Mouse (Mus musculus) lung, embryonic 15.5 days (tissue): Measurements from ENCODE around the gene Sh2d6. TPM values are rescaled to one million over a fixed set of nuclear protein-coding genes. Genes with fewer than 3 reads are reported as not detected.

ENCODE experiments used
- ATAC-seq: fragments of 200-750 bp; cut with Nextera tagmentation; 2 replicates; pipeline ENCODE4 v1.8.0; 2017; ENCODE audit warnings: moderate number of reproducible peaks, borderline replicate concordance; ENCODE audit not compliant: low FRiP score, low TSS enrichment; ENCODE audit errors: extremely low read depth
- H3K27ac ChIP-seq: fragments of 300-500 bp; sonication (generic); 2 replicates; pipeline ENCODE4 v1.5.1; 2015; ENCODE audit warnings: moderate library complexity, mild to moderate bottlenecking, inconsistent platforms
- H3K27me3 ChIP-seq: fragments of 300-500 bp; sonication (generic); 2 replicates; pipeline ENCODE4 v1.6.1; 2015; ENCODE audit warnings: inconsistent platforms
- H3K36me3 ChIP-seq: fragments of 300-500 bp; sonication (generic); 2 replicates; pipeline ENCODE4 v1.6.1; 2015; ENCODE audit warnings: inconsistent platforms
- H3K4me1 ChIP-seq: fragments of 300-500 bp; sonication (generic); 2 replicates; pipeline ENCODE4 v1.6.1; 2015; ENCODE audit warnings: inconsistent platforms
- H3K4me2 ChIP-seq: fragments of 300-500 bp; sonication (generic); 2 replicates; pipeline ENCODE4 v1.6.1; 2015; ENCODE audit warnings: inconsistent platforms, mild to moderate bottlenecking, moderate library complexity
- H3K4me3 ChIP-seq: fragments of 300-500 bp; sonication (generic); 2 replicates; pipeline ENCODE4 v1.5.1; 2015; ENCODE audit warnings: mild to moderate bottlenecking, inconsistent platforms
- H3K9ac ChIP-seq: fragments of 300-500 bp; sonication (generic); 2 replicates; pipeline ENCODE4 v1.6.1; 2015; ENCODE audit warnings: inconsistent platforms
- H3K9me3 ChIP-seq: fragments of 300-500 bp; sonication (generic); 2 replicates; pipeline ENCODE4 v1.6.1; 2016; ENCODE audit warnings: inconsistent platforms
- WGBS: fragments of 180-500 bp; shearing (Covaris S2); methylation state at CpG from one replicate; pipeline ENCODE4 v1.1.7; 2015; 5-methylcytosine and 5-hydroxymethylcytosine counted together
- polyA plus RNA-seq: library from polyadenylated mRNA; unstranded; fragments of >200 nt; fragmentation: Nextera tagmentation; extraction: Ambion mirVana; gene quantifications from 2 replicates; pipeline ENCODE4 v1.2.1, GENCODE M21; 2015

Sh2d6 gene
- polyA plus RNA-seq, 1 experiment from 2014 or later = not detected

DNA sequence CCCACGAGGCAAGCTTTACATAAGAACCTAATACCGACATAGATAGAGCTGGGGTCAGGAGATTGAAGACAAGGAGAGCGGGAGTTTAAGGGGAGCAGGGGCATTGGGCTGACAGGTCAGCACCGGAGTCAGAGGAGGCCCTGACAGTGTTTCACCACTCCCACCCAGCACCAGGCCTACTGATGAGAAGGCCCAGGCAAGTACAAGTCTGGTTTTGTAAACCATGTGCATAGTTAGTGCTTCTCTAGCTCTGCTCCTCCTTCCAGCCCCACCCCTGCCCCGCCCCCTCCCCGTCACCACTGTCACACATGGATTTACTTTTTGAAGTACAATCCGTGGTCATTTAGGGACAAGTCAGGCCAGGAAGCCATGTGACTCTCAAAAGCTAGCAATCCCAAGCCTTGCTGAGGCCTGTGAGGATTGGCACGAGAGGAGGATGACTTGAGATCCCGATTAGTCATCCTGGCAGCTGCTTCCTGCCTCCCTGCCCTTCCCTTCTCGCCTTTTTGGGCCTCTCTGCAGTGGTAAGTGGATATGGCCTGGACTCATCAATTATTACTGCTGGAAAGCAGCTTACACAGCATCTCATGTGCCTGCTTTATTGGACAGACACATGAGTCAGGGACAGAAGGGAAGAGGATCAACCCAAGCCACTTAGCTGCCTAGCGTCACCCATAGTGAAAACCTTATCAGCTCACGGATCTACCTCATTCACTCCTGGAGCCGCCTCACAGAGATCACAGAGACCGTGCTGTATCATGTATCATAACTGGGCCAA lies 48.1 kb downstream of the Sh2d6 start:
- peak; percentile 71; the same call in 1 of the 2 replicates for ATAC-seq

DNA sequence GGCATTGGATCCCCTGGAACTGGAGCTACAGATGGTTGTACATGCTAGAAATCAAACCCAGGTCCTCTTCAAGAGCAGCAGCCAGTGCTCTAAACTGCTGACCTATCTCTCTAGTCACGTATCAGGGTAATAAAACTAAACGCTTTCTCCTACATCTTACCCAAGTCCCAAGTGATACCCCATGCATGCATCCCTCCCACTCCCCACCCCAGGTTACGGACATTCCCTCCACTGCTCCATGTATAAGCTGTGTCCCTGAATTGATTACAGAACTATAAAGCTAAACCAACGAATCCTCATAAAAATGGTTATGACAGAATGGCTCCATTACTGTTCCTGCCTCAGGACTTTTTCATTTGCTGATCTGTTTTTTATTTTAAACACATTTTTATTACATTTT lies 55.3 kb downstream of the Sh2d6 start:
- Histone ChIP-seq H3K4me2 (no peak overlapping the region), H3K36me3 (no peaks in the 10 kb centered on the region), H3K9me3 (no peaks in the 10 kb centered on the region), H3K27me3 (no peaks in the 10 kb centered on the region), H3K4me1 (no peaks in the 10 kb centered on the region; the same call in 1 of the 2 replicates), H3K9ac (no peak overlapping the region), H3K27ac (no peak overlapping the region), H3K4me3 (no peak overlapping the region)
- ATAC-seq = no peak
- WGBS = 86% methylated on average over 4 of the region's 4 CpGs

More for the DNA sequence above, 48.1 kb downstream of the Sh2d6 start:
- no peak overlapping the region; the same call in 1 of the 2 replicates for H3K27ac ChIP-seq
- H3K4me3 ChIP-seq = no peak overlapping the region
- no peak overlapping the region for H3K9ac ChIP-seq
- no peaks in the 10 kb centered on the region for H3K27me3 ChIP-seq
- no peaks in the 10 kb centered on the region for H3K9me3 ChIP-seq
- no peaks in the 10 kb centered on the region; the same call in 1 of the 2 replicates for H3K4me1 ChIP-seq
- WGBS = 40% methylated on average over 14 of the region's 14 CpGs
- H3K4me2 ChIP-seq = no peak overlapping the region
- no peaks in the 10 kb centered on the region for H3K36me3 ChIP-seq

DNA sequence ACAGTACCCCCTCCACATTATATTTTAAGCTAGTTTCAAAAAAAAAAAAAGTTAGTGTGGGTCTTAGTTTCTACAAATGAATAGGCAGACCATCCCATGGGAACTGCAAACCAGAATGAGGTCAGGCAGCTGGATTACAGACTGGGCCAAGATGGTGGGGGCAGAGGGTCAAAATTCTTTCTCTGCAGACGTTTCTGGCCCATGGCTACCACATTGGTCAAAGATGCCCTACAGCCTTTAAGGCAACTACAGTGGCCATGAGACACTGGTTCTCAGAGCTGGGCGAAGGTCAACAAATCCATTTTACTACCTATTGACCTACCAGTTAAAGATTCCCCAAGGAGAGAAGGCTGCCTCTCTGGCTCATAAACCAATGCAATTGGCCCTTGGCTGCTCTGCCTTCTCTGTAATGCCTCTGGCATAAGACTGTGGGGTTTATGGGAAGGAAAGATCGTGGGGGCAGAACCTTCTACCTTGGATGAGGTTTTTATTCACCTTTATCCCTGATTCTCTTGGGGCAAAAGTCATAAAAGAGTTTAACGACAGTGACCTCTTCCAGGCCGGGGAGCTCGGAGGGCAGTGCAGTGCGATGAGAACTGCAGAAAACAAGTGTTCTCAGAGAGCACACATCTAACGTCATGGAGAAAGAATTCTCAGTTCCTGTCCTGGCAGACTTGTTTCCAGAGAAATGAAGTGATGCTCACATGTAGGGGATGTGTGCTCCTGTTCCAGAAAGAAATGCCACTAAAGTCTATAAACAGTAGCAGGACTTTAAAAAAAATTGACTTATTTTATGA lies 55.9 kb downstream of the Sh2d6 start:
- no peak overlapping the region for H3K9ac ChIP-seq
- ATAC-seq = no peak

More for the DNA sequence above, 55.9 kb downstream of the Sh2d6 start:
- H3K27ac ChIP-seq = no peak overlapping the region
- no peak overlapping the region for H3K4me3 ChIP-seq
- no peak overlapping the region for H3K4me2 ChIP-seq
- H3K4me1 ChIP-seq = no peaks in the 10 kb centered on the region; the same call in none of the 2 replicates
- H3K36me3 ChIP-seq = no peaks in the 10 kb centered on the region
- WGBS = 50% methylated on average over 8 of the region's 8 CpGs
- no peaks in the 10 kb centered on the region for H3K27me3 ChIP-seq
- no peaks in the 10 kb centered on the region for H3K9me3 ChIP-seq

Other genes with a start within 250 kb of the Sh2d6 start
- 73.4 and 93.8 TPM in 2 replicates for gene Sftpb, start 217.1 kb downstream of the Sh2d6 start, polyA plus RNA-seq
- 45.1 and 49.6 TPM in 2 replicates for gene Usp39, start 176.5 kb downstream of the Sh2d6 start, polyA plus RNA-seq
- 27.4 and 28.2 TPM in 2 replicates for gene 0610030E20Rik, start 174.4 kb downstream of the Sh2d6 start, polyA plus RNA-seq
- gene Tmem150a, start 166.3 kb downstream of the Sh2d6 start, polyA plus RNA-seq = 12.1 and 12.2 TPM in 2 replicates
- 130 and 137 TPM in 2 replicates for gene Rnf181, start 154.8 kb downstream of the Sh2d6 start, polyA plus RNA-seq
- gene Vamp5, start 141.2 kb downstream of the Sh2d6 start, polyA plus RNA-seq = 34.5 and 37.5 TPM in 2 replicates
- 179 and 194 TPM in 2 replicates for gene Vamp8, start 131.0 kb downstream of the Sh2d6 start, polyA plus RNA-seq
- gene Ggcx, start 107.4 kb downstream of the Sh2d6 start, polyA plus RNA-seq = 36.5 and 40.0 TPM in 2 replicates
- 333 and 355 TPM in 2 replicates for gene Mat2a, start 82.1 kb downstream of the Sh2d6 start, polyA plus RNA-seq
- gene Capg, start 22.7 kb upstream of the Sh2d6 start, polyA plus RNA-seq = 54.2 and 57.9 TPM in 2 replicates
- gene Elmod3, start 76.7 kb upstream of the Sh2d6 start, polyA plus RNA-seq = 16.2 and 17.7 TPM in 2 replicates
- gene Retsat, start 76.8 kb upstream of the Sh2d6 start, polyA plus RNA-seq = 18.5 and 18.8 TPM in 2 replicates
- gene Tgoln1, start 95.3 kb upstream of the Sh2d6 start, polyA plus RNA-seq = 40.2 and 43.4 TPM in 2 replicates